Mouse (Mus musculus) gonadal fat pad, adult 2 months (tissue): ENCODE measurements at regions not wholly inside any gene's neighbourhood (a gene's known extent, or its start where the extent isn't known, plus 50 kb on each side); places are given as distances from the start of the nearest gene placed in this dataset.
"Not testable (repeated sequence)": the region's sequence is repeated elsewhere in the genome, so short reads cannot be mapped to it uniquely, and the experiment has no call there.

Source experiments
- DNase-seq: peaks from one replicate; pipeline ENCODE4 v3.0.0-alpha.2; 2012; ENCODE audit warnings: low read depth

GRCm38 (mm10) chr4:143055371-143055770 lies 157.4 kb downstream of the Prdm2 start:
- DNase-seq = no peak

DNA sequence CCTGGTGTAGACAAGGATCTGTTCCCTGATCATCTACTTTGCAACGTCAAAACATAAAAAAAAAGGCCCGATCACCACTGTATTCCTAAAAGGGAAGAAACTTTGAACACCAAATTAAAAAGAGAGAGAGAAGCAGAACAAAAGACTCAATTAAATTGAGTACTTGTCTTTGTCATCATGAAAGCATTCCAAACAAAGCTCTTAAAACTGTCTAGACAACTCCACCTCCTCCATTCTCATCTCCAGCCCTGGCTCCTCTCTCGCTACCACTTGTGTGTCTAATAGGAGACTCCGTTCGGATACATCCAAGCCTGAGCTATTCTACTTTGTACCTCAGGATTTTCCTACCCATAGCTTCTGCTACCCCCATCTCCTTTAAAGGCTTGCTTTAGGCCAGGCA lies 159.8 kb downstream of the Prdm2 start:
- DNase-seq = no peak

DNA sequence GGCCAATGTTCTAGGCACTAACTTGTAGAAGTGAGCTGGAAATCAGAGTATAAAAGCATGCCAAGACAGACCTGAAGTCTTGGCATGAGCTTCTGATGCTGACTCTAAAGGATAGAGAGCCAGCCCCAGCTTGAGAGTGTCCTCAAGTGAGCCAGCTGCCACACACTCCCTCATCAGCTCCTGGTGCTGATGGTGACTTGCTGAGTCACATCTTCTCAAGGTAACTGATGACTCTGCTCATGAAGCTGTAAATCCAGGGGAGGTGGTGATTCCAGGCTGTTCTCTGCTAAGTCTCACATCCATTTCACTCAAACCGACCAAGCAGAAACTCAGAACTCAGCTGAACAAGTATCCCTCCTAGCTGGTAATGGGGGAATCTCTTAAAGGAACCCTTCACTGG lies 161.6 kb downstream of the Prdm2 start:
- no peak for DNase-seq

- no peak for DNase-seq
Measured at GRCm38 (mm10) chr4:143045245-143045644, 167.6 kb downstream of the Prdm2 start.

GRCm38 (mm10) chr4:143042806-143043205 lies 170.0 kb downstream of the Prdm2 start:
- DNase-seq = no peak

DNA sequence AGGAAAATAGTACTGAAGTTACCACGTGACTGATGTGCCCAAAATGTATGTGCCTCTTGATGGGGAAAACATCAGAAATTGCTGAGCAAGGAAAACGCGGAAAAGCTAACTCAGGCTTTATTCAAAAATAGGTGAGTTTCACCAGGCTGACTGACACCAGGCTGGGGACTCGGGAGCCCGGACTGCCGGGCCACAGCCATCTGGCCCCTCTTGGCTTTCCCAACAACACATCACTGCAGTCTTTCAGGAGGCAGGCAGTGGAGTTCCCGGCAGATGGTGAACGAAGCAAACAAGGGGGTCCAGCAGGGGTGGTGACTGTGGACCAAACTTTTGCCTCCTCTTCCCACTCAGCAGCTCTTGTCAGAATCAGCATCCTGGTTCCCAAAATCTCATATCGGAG lies 174.2 kb downstream of the Prdm2 start:
- no peak for DNase-seq

DNA sequence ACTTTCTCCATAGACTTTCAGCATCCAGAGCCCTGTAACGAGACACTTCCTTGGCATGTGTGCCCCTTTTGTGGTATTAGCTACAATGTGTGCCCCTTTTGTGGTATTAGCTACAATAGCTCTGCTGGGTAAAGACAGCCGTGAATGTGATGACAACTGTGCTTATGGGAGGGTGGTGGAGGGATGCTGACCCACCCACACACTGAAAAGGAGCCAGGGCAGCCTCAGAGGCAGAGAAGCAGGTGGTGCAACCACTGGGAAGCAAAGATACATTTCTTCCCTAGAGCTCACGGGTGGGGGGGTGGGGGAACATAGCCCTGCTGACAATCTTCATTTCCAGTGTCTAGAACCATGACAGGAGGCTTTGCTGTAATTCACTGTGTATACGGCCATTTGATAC lies 176.1 kb downstream of the Prdm2 start:
- no peak for DNase-seq

DNA sequence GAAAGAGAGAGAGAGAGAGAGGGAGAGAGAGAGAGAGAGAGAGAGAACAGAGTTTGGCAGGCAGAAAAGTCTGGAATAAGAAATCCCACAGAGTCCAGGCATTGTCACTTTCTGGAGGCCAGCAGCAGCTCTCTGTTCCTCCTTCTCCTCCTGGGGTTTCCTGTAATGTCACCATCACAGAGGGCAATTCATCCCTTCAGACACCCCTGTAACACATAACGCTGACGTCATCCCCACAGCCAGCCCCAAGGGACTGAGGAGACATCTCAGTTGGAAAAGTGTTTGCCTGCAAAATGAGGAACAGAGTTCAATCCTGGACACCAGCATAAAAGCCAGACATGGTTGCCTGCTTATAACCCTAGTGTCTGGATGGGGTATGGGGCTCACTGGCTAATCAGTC lies 177.7 kb downstream of the Prdm2 start:
- DNase-seq = not testable (repeated sequence)

- DNase-seq = not testable (repeated sequence)
Measured at GRCm38 (mm10) chr4:143034324-143034723, 178.5 kb downstream of the Prdm2 start.

DNA sequence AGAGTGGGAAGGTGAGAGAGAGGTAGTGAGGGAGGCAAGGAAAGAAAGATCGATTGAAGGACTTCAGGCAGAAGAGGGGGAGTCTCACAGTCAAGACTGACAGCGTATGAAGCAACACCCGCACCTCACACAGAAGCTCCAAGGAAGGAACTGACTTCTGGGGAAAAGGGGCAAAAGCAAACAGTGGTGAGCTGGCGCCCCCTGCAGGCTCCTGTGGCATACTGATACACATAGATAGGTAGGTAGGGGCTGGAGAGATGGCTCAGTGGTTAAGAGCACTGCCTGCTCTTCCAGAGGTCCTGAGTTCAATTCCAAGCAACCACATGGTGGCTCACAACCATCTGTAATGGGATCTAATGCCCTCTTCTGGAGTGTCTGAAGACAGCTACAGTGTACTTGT lies 183.0 kb downstream of the Prdm2 start:
- DNase-seq = not testable (repeated sequence)

- no peak for DNase-seq
Measured at GRCm38 (mm10) chr4:143027292-143027691, 185.5 kb downstream of the Prdm2 start.

DNA sequence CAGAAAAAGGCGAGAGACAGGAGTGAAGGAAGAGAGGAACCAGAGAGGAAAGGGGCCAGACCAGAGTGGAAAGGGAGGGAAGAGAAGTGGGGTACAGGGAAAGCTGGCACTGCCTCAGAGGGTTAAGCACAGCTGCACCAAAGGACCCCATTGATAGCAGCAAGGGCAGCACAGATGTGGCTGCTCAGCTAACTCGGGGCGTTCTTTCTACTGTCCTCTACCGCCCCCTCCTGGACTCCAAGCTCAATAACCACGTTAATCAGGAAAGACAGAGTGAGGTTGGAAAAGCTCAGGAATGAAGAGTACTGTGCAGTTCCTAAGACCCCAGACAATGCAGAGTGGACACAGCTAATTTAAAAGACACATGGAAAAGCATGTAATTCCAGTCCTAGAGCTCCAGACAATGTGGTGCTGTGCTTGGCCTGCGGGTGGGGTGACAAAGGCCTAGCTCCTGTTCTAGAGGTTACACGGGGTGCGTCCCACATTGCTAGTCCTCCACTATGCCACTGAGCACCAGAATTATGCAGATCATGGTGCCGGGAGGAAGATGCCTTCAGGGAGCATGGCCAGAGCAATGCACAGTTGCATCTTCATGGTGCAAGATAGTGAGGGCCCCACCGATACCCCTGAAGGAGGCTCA lies 191.4 kb downstream of the Prdm2 start:
- DNase-seq = no peak

- no peak for DNase-seq
Measured at GRCm38 (mm10) chr4:143020658-143021057, 192.1 kb downstream of the Prdm2 start.

DNA sequence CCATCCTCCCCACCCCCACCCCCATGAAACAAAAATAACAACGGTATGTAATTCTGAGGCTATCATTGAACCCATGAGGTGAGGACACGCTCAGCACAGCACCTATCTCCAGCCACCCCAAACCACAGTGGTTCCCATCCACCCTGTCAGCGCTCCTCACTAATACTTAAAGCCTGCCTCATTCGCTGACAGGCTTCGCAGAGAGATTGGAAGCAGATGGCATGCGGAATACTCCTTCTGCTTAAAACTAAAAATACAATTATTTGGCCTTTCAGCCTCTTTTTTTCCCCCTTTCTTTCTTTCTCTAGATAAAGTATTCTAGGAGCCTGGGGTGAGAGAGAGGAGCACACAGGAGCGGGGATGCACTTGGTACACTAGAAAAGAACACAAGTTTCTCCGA lies 199.9 kb downstream of the Prdm2 start:
- no peak for DNase-seq

DNA sequence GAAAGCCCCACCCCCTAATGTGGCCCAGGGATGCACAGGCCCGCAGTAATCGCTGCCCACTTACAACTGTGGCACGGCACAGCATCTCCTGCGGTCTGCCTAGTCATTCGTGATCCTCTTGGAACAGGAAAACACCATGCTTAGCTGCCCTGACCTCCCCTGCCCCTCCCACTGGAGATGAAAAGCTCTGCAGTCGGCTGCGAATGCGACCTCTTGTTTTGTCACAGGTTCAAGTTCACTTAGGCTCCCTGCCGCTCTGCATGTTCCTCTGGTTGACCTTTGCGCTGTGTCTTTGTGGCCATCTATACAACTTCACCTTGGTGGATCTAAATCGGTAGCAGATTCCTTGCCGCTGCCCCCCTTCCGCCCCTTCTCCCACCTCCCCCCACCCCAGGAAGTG lies 210.8 kb downstream of the Prdm2 start:
- no peak for DNase-seq

DNA sequence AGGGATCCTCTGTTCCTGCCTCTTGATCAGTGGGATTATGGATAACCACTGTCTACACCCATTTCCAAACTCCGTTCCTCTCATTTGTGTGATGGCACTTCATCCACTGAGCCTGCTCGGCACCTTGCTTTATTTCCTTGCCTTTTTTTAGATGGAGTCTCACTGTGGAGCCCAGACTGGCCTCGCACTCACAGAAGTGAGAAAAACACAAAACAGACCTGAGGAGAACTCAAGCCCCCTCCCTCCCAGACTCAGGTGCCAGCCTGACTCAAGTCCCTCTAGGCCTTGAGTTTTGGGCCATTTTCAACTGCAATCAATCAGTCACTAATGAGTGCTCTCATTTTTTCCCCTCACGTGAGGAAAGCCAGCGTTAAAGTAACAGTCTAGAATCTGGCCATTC lies 211.3 kb downstream of the Prdm2 start:
- DNase-seq = no peak

DNA sequence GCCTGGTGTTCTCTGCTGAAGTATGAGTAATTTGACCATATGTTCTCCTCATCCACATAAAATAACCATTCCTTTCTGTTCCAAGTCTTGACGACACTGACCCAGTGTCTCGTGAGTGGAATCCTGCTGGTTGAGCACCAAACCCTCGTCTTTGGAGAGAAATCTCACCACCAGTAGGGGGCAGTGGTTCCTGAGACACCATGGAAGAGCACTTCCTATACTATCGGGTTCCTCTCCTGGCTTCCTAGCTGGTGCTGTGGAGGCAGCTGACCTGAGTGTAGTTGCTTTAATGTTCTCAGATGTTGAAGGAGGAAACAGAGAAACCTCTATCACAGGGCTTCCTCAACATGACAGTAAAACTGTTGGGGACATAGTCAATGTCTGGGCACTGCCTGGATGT lies 216.4 kb downstream of the Prdm2 start:
- no peak for DNase-seq

DNA sequence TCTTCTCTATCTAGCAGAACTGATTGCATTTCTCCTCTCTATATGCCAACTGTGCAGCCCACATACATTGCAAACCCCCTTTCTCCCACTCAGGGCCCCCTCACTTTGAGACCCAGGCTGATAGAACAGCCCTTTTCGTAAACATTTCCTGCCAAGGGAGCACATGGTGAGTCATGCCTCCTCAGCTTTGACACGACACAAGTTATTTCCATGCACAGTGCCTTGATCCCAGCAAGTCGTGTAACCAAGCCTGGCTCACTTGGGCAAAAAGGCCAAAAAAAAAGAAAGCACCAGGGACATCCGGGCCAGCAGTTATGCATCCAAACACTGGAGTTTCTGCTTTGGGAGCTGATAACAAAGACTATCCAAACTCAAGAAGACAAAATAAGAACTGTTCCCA lies 221.4 kb downstream of the Prdm2 start:
- no peak for DNase-seq

DNA sequence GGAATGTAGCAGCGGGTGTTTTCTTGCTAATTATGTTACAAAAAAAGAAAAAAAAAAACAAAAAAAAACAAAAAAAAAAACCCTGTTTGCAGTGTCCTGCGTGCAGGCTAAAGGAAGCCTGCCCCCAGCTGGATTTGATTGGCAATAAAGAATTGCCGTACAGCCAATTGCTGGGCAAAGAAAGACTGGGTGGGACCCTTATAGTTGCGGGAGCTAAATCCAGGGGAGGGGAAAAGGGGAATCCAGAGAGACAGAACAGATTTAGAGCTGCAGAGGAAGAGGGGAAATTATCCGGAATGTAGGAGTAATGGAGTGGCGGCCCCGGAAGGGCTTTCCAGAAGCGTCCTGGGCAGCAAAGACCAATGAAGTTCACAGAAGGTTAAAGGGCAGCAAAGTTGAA lies 223.6 kb downstream of the Prdm2 start:
- DNase-seq = no peak

DNA sequence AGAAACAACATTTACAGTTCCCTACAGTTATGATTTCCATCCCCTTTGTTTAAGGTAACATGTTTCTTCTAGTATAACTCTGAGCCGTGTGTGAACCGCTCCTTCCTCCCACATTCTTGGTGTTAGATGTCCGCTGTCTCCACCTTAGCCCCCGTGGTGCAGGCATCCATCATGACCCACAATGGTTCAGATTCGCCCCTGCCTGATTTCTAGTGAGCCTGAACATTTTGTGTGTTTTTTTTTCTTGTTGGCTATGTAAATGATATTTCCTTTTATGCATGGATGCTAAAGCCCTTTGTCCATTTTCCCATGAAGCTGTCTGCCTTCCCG lies 229.5 kb downstream of the Prdm2 start:
- DNase-seq = no peak

DNA sequence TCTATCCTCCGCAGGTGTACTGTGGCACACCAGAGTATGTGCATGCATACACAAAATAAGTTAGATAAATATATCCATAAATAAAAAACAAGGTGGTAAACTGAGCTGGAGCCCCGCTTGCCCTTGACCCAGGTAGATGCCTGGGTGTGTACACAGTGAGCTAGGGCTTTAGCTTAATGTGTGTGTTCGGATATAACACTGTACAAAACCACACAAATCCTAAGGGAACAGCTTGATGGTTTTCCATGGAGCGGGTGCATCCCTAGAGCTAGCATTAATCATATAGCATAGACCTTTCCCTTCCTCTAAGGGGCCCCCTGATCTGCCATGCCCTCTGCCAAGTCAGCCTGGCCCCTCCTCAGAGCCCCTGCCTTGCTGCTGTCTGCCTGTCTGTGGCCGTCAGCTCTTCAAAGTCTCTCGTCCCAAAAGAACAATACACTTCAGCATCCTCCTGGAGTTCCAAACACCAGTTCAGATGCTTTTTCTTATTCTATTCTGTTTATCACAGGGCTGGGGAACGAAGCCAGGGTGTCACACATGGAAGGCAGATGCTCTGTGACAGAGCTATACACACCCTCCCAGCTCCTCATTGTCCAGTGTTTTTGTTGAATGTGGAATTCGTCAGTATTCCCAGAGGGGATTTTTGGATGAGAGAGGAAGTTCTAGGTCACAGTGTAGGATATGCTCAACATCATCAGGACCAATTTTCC lies 230.1 kb downstream of the Prdm2 start:
- no peak for DNase-seq

DNA sequence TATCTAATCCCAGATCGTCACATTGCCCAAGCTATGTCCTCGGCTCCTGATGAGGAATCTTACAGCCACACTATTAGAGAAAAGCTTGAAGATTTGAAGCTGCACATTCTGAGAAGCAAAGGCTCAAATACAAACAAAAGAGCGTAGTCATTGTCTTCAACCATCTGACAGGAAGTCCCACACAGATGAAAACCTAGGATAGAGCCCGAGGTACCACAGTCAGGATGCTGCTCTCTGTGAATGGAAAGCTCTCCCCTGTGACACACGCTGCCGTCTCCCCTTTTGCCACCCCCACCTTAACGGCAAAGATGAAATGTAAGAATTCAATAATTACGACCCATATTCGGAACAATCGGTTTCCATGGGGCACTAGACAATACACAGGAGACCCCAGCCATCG lies 237.2 kb downstream of the Prdm2 start:
- DNase-seq = no peak

DNA sequence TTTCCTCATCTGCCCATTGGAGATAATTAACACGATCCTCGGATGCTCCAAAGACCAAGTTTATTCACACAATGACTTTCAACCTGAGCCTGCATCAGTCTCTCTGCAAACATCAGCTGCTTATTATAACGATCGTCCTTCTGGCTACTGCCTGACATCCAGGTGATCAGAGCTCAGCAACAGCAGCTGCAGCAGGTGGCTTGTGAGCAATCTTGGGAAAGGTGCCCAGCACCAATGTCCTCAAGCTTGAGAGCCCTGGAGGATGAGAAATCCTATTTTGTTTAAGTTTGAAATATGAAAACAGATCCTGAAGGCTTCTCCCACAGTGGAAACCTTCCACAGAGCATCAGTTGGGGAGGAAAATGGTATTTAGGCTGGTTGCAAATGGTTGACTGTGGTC lies 242.8 kb downstream of the Prdm2 start:
- no peak for DNase-seq

GRCm38 (mm10) chr4:142967604-142968003 lies 245.2 kb downstream of the Prdm2 start:
- no peak for DNase-seq
